Mouse (Mus musculus): ENCODE results near the gene Prss44. TPM values are rescaled to one million over a fixed set of nuclear protein-coding genes. Genes with fewer than 3 reads are reported as not detected.

Gene Prss44
- total RNA-seq (2023; ENCODE audit: inconsistent age) = not detected in 4 replicates

GRCm38 (mm10) chr9:110813789-110814188 lies at the start of gene Prss44:
Gene Prss44, plus strand, starts transcription at chr9:110813994.

GRCm38 (mm10) chr9:110797866-110798265 lies 15.9 kb upstream of the Prss44 start, which contains the start of gene Prss42:
Gene Prss42, plus strand, starts transcription at chr9:110798166.

GRCm38 (mm10) chr9:110826390-110826789 lies 12.6 kb downstream of the Prss44 start, which contains the start of gene Prss43:
Gene Prss43, plus strand, starts transcription at chr9:110826690.

GRCm38 (mm10) chr9:110834411-110834810 lies 20.6 kb downstream of the Prss44 start, which contains the start of gene Prss45:
Gene Prss45, plus strand, starts transcription at chr9:110834588.

GRCm38 (mm10) chr9:110844206-110844605 lies 30.4 kb downstream of the Prss44 start, which contains the start of gene Prss46:
Gene Prss46, plus strand, starts transcription at chr9:110844506.

GRCm38 (mm10) chr9:110857781-110858472 lies 44.1 kb downstream of the Prss44 start, which contains the start of gene Prss50:
Gene Prss50, plus strand, starts transcription at chr9:110857967.

Other genes with a start within 250 kb of the Prss44 start
- gene Nradd, start 189.5 kb upstream of the Prss44 start, total RNA-seq (2023; ENCODE audit: inconsistent age) = 1.1 to 3.8 TPM (median 1.8 TPM) in 4 replicates
- gene Nbeal2, start 159.8 kb upstream of the Prss44 start, total RNA-seq (2023; ENCODE audit: inconsistent age) = 35.1 to 39.2 TPM (median 37.6 TPM) in 4 replicates
- gene Ccdc12, start 157.5 kb upstream of the Prss44 start, total RNA-seq (2023; ENCODE audit: inconsistent age) = 86.7 to 110 TPM (median 103 TPM) in 4 replicates
- gene Myl3, start 72.1 kb upstream of the Prss44 start, total RNA-seq (2023; ENCODE audit: inconsistent age) = not detected in 4 replicates
- not detected in 4 replicates for gene Pth1r, start 66.8 kb upstream of the Prss44 start, total RNA-seq (2023; ENCODE audit: inconsistent age)
- gene Prss42, start 15.8 kb upstream of the Prss44 start, total RNA-seq (2023; ENCODE audit: inconsistent age) = not detected in 4 replicates
- gene Prss43, start 12.7 kb downstream of the Prss44 start, total RNA-seq (2023; ENCODE audit: inconsistent age) = not detected in 4 replicates
- gene Prss45, start 20.6 kb downstream of the Prss44 start, total RNA-seq (2023; ENCODE audit: inconsistent age) = not detected in 4 replicates
- gene Prss46, start 30.5 kb downstream of the Prss44 start, total RNA-seq (2023; ENCODE audit: inconsistent age) = not detected in 4 replicates
- gene Prss50, start 44.0 kb downstream of the Prss44 start, total RNA-seq (2023; ENCODE audit: inconsistent age) = not detected in 4 replicates
- gene Als2cl, start 65.9 kb downstream of the Prss44 start, total RNA-seq (2023; ENCODE audit: inconsistent age) = 0.22 to 2.5 TPM in 2 of 4 replicates, not detected in the others
- not detected in 4 replicates for gene Tmie, start 66.1 kb downstream of the Prss44 start, total RNA-seq (2023; ENCODE audit: inconsistent age)
- not detected in 4 replicates for gene Fam240a, start 102.9 kb downstream of the Prss44 start, total RNA-seq (2023; ENCODE audit: inconsistent age)
- gene Tdgf1, start 132.2 kb downstream of the Prss44 start, total RNA-seq (2023; ENCODE audit: inconsistent age) = not detected in 4 replicates
- not detected in 4 replicates for gene Lrrc2, start 137.6 kb downstream of the Prss44 start, total RNA-seq (2023; ENCODE audit: inconsistent age)
- not detected in 4 replicates for gene Rtp3, start 176.6 kb downstream of the Prss44 start, total RNA-seq (2023; ENCODE audit: inconsistent age)
- gene Ltf, start 205.3 kb downstream of the Prss44 start, total RNA-seq (2023; ENCODE audit: inconsistent age) = 2.0 to 3.6 TPM (median 2.6 TPM) in 4 replicates
- gene Ccrl2, start 243.5 kb downstream of the Prss44 start, total RNA-seq (2023; ENCODE audit: inconsistent age) = 2.6 to 4.7 TPM (median 4.4 TPM) in 4 replicates

Data from B cell, adult (primary cell).